Mouse (Mus musculus) G1E (cell line): ENCODE data around the gene Dnajb4.

Experiments
- CTCF ChIP-seq: IDR thresholded peaks from 2 replicates; pipeline ENCODE4 v1.5.1; 2012; ENCODE audit warnings: low read depth, low read length, inconsistent platforms, mixed read lengths
- GATA1 ChIP-seq: IDR thresholded peaks from 2 replicates; pipeline ENCODE4 v1.6.1; 2012; ENCODE audit warnings: borderline replicate concordance, low read length, inconsistent platforms, mixed read lengths
- POLR2AphosphoS5 ChIP-seq: IDR thresholded peaks from 2 replicates; pipeline ENCODE4 v1.6.1; 2012; ENCODE audit warnings: low read depth, low read length, inconsistent platforms; ENCODE audit not compliant: insufficient replicate concordance
- TAL1 ChIP-seq: conservative IDR thresholded peaks from 2 replicates; pipeline ENCODE4 v1.6.1; 2012; ENCODE audit warnings: low read depth, low read length, inconsistent platforms, mixed read lengths

DNA sequence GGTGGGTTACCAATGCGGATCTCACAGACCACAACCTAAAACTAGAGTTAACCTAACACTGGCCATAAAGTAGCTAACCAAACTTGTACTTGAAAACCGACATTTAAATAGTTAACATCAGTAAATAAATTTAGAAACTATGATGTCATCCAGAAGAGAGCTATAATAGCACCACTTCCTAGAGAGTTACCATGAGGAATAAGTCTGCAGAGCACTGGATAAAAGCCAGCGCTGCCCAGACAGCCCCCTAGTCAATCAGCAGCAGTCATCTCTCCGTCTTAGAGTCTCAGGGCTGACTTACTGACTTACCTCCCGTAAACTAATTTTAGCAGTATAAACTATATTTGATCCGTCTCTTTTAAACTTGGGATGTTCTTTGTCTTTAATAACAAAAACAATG is 24.0 kb downstream of the Dnajb4 start:
- TF ChIP-seq CTCF, result no peak
- TF ChIP-seq TAL1, result no peak
- no peak for TF ChIP-seq GATA1
- no peak for TF ChIP-seq POLR2AphosphoS5
